Mouse (Mus musculus) adrenal gland, postnatal 4 days (tissue): Measurements from ENCODE around the gene Fkbp3. TPM values are rescaled to one million over a fixed set of nuclear protein-coding genes. Genes with fewer than 3 reads are reported as not detected.
"Not testable (repeated sequence)": the region's sequence is repeated elsewhere in the genome, so short reads cannot be mapped to it uniquely, and the experiment has no call there.

Experiments used
- DNase-seq, 2 experiments: peaks; one replicate each; pipeline ENCODE4 v3.0.0; 2021 to 2022; ENCODE audit warnings: low spot score in 2 of 2, mixed read lengths in 2 of 2
- long read RNA-seq, 2 experiments: library from polyadenylated mRNA; stranded (forward); transcript quantifications; one replicate each; pipeline ENCODE4 v2.0.0; 2021
- total RNA-seq, 2 experiments: library from RNA; stranded (reverse); gene quantifications; 2 replicates each; pipeline ENCODE4 v1.2.3; 2021

The Fkbp3 gene
- total RNA-seq, result 100 to 1,000 TPM; 150 to 153 TPM
- long read RNA-seq, experiment 1, transcript Fkbp3-201 (7 exons, 1,022 nt), result major isoform, 186 of 198 reads
- long read RNA-seq, experiment 1, partial matches to known transcripts, result 5 of 198 reads
- long read RNA-seq, experiment 1, other reads (novel, unspliced or antisense), result 6 of 198 reads
- long read RNA-seq, experiment 2, transcript Fkbp3-201 (7 exons, 1,022 nt), result major isoform, 144 of 168 reads
- long read RNA-seq, experiment 2, partial matches to known transcripts, result 15 of 168 reads
- long read RNA-seq, experiment 2, other reads (novel, unspliced or antisense), result 6 of 168 reads

- DNase-seq, result peak; percentile 93 to 95
Measured at GRCm38 (mm10) chr12:65073611-65074178, at the start of gene Fkbp3. Gene Fkbp3 (minus strand): TSS chr12:65074007.

GRCm38 (mm10) chr12:65119451-65119850 lies 45.6 kb upstream of the Fkbp3 start:
- no peak for DNase-seq

DNA sequence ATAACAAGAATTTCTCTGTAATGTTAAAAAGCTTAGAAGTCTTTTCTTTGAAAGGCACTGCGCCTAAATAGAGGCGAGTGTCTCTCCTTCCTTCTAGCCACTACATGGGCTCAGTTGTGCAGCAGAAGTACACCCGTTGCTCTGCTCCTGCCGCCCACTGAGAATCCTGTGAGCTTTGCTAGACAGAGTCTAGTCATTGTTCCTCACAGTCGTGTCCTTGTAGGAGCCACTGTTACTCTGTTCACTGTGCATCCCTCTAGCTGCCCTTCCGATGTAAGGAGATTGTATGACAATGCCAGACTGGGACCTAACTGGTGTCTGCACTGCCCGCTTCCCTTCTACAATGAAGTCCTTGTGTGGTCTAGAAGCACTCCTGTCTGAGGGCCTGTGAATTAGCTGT lies 45.2 kb upstream of the Fkbp3 start:
- no peak for DNase-seq

DNA sequence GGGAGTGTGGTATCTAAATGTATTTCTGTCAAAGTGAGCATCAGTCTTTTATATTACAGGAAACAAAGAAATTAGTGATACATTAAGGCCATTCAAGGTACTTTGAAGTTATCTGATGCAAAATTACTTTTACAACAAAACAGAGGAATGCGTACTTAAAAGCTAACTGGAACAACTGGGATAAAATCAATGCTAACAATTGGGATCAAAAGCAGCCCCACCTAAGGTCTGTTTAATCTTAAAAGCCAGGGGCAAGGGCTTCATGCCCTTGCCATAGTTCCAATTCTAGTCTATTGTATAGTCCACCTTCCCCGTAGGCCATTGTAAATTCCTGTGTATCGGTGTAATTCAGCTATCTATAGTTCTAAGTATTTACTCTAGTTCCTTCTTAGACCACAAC lies 41.2 kb upstream of the Fkbp3 start:
- DNase-seq, result not testable (repeated sequence)

DNA sequence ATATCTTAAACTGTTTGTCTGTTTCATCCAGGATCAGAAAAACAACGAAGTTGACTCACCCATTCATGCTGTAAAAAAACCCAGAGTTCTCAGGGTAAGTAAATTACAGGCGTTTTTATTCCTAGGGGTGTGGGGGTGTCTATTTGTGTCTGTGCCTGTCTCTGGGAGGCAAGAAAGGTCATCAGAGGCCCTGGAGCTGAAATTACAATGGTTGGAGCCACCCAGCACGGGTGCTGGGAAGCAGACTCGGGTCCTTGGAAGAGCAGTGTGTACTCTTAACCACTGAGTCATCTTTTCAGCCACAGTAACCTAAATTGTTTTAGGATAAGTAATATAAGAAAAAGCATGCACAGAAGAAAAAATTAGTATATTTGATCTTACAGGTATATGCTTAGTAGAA lies 40.1 kb upstream of the Fkbp3 start:
- no peak for DNase-seq

DNA sequence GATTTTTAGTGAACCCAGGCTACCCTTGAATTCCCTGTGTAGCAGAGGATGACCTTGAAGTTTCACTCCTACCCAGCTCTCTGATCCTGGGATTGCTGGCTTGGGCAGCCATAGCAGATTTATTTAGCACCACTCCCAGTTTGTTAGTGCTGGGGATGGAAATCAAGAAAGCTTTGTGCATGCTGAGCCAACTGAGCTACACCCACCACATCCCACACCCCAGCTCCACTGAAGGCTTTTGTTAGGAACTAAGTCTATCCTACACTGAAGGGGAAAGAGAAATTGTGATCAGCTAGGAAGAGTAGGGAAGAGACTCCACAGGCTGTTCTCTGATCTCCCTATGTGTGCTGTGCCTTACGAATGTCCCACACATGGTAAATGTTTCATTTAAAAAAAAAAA lies 39.0 kb upstream of the Fkbp3 start:
- DNase-seq, result no peak

GRCm38 (mm10) chr12:65111503-65111902 lies 37.7 kb upstream of the Fkbp3 start:
- no peak for DNase-seq

- DNase-seq, result no peak
Measured at GRCm38 (mm10) chr12:65108746-65109145, 34.9 kb upstream of the Fkbp3 start.

- DNase-seq, result no peak
Measured at GRCm38 (mm10) chr12:65076906-65077305, 3.1 kb upstream of the Fkbp3 start.

DNA sequence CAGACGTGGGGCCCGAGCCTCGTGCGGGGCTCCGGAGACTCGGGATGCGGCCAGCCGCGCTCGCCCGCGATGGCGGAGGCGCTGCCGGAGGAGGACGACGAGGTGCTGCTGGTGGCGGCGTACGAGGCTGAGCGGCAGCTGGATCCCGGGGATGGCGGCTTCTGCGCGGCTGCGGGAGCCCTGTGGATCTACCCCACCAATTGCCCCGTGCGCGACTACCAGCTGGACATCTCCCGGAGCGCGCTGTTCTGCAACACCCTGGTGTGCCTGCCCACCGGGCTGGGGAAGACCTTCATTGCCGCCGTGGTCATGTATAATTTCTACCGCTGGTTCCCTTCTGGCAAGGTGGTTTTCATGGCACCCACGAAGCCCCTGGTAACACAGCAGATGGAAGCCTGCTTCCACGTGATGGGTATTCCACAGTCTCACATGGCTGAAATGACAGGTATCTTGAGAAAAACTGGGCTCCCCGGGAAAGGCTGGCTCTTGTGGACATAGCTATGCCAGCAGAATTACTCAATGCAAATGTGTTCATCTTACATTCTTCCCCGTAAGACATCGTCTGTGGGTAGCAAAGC lies 2.0 kb upstream of the Fkbp3 start:
- DNase-seq, result no peak

GRCm38 (mm10) chr12:65075085-65075732 lies 1.4 kb upstream of the Fkbp3 start, which contains the start of gene Fancm:
Gene Fancm (plus strand): TSS chr12:65075603.
- peak; percentile 74 to 80 for DNase-seq

DNA sequence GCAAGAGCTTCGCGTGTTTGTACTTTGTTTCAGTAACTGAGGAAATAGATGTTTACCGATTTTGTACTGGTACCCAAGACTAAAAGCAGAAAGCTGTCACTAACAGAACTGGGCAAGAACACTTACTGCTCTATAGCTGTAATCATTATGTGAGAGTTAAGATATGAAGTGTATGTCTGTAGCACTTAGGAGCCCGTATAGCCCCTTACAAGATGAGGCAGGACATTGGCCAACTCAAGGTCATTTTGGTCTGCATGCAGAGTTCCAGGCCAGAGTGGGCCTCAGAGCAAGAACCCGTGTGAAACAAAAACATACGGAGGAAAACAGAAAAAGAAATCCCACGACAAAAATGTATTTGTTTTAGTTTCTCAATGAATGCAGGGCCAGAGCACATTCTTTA lies 844 bp upstream of the Fkbp3 start:
- DNase-seq, result no peak

- no peak for DNase-seq
Measured at GRCm38 (mm10) chr12:65072911-65073610, 746 bp downstream of the Fkbp3 start.

DNA sequence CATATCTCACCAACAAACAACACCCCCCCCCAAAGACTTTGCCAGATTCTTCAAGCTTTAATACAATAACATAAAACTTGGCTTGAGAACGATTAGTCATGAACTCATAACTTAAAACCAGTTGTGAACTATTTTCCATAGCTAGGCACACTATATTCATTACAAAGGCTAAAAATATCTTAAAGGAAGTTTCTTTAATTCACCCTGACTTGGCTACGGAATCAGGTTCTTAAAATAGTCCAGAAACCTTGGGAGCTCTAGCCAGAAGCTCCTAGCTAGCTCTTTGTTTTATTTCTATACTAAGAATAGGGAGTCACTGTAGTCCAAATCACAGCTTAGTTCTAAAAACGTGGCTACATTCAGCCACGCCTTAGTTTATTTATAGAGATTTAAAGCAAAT lies 5.4 kb downstream of the Fkbp3 start:
- no peak for DNase-seq

- no peak for DNase-seq
Measured at GRCm38 (mm10) chr12:65066234-65066633, 7.6 kb downstream of the Fkbp3 start.

DNA sequence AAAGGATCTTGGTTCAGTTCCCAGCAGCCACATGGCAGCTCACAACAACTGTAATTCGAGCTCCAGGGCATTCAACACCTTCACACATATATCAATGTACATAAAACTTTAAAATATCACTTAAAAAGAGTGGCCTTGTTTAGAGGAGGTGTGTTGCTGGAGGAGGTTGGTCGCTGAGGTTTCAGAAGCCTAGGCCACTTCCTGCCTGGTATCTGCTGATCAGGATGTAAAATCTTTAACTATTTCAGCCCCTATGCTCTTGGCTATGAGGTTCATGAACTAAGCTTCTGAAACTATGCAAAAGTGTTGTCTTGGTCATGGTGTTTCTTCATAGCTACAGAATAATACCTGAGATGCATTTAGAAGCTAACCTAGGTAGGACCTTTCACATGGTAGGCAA lies 8.6 kb downstream of the Fkbp3 start:
- DNase-seq, result no peak

- no peak for DNase-seq
Measured at GRCm38 (mm10) chr12:65061082-65061481, 12.7 kb downstream of the Fkbp3 start.

GRCm38 (mm10) chr12:65058203-65058602 lies 15.6 kb downstream of the Fkbp3 start:
- DNase-seq, result no peak

DNA sequence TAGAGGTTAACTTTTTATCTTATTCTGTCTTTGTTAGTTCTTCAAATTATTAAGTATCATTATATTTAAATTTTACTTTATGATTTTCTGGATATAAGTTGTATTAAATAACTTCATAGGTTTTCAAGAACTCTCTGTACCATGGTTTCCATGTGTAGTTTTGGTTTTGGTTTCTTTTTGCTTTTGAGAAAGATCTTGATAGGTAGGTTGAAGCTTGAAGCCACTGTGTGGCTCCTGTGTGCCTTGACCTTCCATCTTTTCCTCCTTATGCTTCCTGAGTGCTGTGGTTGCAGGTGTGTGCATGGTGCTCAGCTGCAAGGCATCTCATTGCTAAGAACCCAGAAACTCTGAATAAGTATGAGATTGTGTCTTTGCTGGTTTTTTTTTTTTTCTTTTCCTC lies 25.0 kb downstream of the Fkbp3 start:
- no peak for DNase-seq

- DNase-seq, result no peak
Measured at GRCm38 (mm10) chr12:65037546-65037937, 36.3 kb downstream of the Fkbp3 start.

DNA sequence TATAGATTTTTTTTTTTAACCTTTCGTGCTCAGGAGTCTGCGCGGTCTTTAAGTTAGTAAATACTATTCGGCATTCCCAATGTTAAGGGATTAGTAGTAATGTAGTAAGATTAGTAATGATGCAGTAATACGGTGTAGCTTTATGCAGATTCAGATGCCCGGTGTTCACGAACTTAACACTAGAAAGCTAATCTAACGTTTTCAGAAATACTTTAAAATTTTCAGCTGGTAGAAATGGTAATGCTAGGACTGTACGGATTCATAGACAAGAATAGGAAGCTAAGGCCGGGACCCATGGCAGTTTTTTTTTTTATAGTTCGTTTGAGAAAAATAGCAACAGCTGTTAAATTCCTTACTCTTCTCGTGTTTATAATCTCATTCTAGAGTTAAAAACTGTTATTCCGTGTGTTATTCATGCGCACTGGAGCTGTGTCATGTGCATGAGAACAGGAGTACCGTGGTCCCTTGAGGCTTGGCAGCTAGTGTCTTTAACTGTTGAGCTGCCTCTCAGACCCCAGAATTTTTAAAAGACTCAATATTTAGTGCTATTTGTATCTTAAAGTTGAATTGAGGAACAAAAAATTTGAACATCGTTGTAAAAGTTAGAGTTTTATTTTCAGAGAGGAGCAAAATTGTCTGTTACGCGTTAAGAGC lies 36.8 kb downstream of the Fkbp3 start:
- DNase-seq, result no peak
